Mouse (Mus musculus) spleen, adult 2 months (tissue): ENCODE results near the gene Olfr1314.

Experiments used
- CTCF ChIP-seq: fragments of 200-500 bp; IDR thresholded peaks from 2 replicates; pipeline ENCODE4 v1.5.1; 2011; ENCODE audit warnings: mild to moderate bottlenecking, inconsistent platforms; ENCODE audit not compliant: insufficient read depth, insufficient read length, insufficient replicate concordance; ENCODE audit errors: extremely low read depth
- POLR2A ChIP-seq: fragments of 200-500 bp; IDR thresholded peaks from 2 replicates; pipeline ENCODE4 v1.6.1; 2011; ENCODE audit warnings: low read depth, low read length, inconsistent platforms

DNA sequence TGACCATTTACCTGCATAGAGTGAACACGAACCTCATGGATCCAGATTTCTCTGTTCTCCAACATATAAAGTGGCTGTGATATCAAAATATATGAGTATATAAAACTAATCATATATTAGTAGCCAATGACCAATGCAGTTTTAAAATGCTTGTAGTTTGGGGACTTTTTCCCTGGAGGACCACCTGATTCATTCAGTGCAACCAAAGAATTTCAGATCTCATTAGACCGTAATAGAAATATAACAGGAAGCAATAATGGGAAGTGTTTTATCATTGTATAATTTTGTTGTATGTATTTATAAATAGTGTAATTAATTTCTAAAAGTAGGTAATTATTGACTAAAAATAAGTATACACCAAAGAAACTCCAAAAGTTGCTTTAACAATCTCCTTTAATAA lies 38.3 kb upstream of the Olfr1314 start, which contains the start of gene Olfr1316:
- no peak for TF ChIP-seq POLR2A
- TF ChIP-seq CTCF, result no peak
